Mouse (Mus musculus) embryonic fibroblast, embryonic 13.5 days (primary cell): ENCODE measurements around the gene Rae1.

Experiments used
- CTCF ChIP-seq: IDR thresholded peaks from 2 replicates; pipeline ENCODE4 v1.5.1; 2011; ENCODE audit warnings: mild to moderate bottlenecking, control low read depth, low read length, moderate library complexity, borderline replicate concordance; ENCODE audit not compliant: insufficient read depth
- POLR2A ChIP-seq: IDR thresholded peaks from 2 replicates; pipeline ENCODE4 v1.6.1; 2011; ENCODE audit warnings: low read depth, mild to moderate bottlenecking, control low read depth, low read length, moderate library complexity

- TF ChIP-seq POLR2A, result no peak
- no peak for TF ChIP-seq CTCF
Observed at GRCm38 (mm10) chr2:173060450-173060849, 60.5 kb downstream of the Rae1 start.
